Mouse (Mus musculus) G1E-ER4 (cell line): Measurements from ENCODE around the gene Eng. TPM values are rescaled to one million over a fixed set of nuclear protein-coding genes. Genes with fewer than 3 reads are reported as not detected.

ENCODE experiments used
- GATA1 ChIP-seq: IDR thresholded peaks from one replicate; pipeline ENCODE4 v1.8.0; 2012; ENCODE audit warnings: low read length, inconsistent platforms
- polyA plus RNA-seq: library from polyadenylated mRNA; stranded (reverse); fragments of >175 nt; gene quantifications from 2 replicates; pipeline ENCODE4 v1.2.3, GENCODE M21; 2012

Gene Eng
- polyA plus RNA-seq: 0.31 and 0.61 TPM in 2 replicates

DNA sequence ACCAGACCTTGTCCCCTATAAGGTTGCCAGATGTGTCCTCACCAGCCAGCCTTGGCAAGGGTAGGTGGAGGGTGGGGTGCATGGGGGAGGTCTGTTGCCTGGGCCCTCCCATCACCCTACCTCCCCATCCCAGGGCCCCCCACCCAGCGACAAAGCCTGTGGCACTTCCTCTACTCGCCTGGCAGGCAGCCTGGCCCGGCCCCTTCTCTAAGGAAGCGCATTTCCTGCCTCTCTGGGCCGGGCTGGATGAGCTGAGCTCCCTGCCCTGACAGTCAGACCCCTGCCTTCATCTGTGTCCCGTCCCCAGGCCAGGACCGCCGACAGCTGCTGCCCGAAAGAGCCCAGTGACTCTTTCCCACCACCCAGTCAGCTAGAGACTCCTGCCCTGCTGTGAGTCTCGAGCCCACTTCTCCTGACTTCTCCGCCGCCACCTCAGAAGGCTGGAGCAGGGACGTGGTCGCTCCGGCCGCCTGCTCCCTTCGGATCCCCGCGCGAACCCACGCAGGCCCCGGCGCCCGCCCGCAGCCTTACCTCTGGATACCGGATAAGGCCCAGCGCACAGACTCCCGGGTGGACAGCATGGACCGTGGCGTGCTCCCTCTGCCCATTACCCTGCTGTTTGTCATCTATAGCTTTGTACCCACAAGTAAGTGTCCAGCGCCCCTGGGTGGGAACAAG lies at the start of gene Eng:
Eng (plus strand) TSS at position 217 of the 678 bp plus-strand sequence.
- TF ChIP-seq GATA1: no peak

- no peak for TF ChIP-seq GATA1
Observed at GRCm38 (mm10) chr2:32596725-32597124, 49.7 kb upstream of the Eng start.

- TF ChIP-seq GATA1: no peak
Observed at GRCm38 (mm10) chr2:32597248-32597647, 49.1 kb upstream of the Eng start.

DNA sequence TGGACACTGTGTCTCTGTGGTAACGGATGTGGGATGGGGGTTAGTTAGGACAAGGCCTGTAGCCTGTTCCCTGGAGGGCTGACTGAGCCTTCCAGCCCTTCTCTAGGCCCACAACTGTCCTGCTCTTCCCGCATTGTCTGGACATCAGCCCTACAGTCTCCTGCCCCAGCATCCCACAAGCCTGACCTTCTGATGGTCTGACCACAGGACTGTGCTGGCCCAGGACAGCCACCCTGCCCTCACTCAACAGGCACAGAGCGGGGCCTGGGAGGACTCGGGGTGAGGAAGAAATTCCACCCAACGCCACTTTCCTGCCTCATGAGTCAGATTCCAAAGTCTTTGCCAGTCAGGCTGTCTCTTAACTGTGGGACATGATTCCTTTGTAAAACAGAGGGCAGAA lies 48.7 kb upstream of the Eng start:
- no peak for TF ChIP-seq GATA1

DNA sequence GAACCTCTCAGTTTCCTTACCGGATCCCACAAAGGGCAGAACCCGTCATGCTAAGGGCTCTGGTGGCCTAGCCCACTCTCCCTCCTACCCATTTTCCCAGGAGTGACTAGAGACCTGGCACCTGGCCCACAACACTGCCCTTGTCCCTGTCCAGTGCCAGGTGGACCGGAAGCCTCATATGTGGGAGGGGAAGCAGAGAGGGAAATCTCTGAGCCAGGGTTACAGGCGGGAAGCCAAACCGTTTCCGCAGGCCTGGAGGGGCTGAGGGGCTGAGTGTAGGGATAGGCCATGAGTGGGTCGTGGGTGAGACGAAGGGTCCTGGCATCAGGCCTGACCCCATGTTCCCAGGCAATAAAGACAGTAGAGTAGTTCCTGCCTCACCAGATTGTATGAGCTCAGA lies 47.9 kb upstream of the Eng start:
- TF ChIP-seq GATA1: no peak

- TF ChIP-seq GATA1: no peak
Observed at GRCm38 (mm10) chr2:32599409-32599808, 47.0 kb upstream of the Eng start, which contains the start of gene St6galnac6. Gene St6galnac6, plus strand, starts transcription at chr2:32599709.

GRCm38 (mm10) chr2:32601417-32602065 lies 44.9 kb upstream of the Eng start:
- TF ChIP-seq GATA1: no peak

GRCm38 (mm10) chr2:32602600-32603054 lies 43.8 kb upstream of the Eng start:
- no peak for TF ChIP-seq GATA1

DNA sequence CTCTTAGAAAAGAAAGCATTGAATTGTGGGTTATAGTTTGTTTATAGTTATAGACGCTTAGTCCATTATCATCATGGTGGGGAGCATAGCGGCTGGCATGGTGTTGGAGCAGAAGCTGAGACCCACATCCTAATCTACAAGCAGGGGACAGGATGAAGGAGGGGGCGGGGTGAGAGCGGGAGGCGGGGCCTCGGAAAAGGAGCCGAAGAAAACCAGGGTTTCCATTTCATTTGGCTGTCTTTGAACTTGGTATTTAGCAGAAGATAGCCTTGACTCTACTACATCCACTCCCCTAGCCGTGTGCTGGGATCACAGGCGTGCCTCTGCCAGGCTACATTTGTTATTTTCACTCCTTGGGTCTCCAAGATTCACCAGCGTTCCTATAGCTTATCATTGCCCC lies 41.8 kb upstream of the Eng start:
- no peak for TF ChIP-seq GATA1

DNA sequence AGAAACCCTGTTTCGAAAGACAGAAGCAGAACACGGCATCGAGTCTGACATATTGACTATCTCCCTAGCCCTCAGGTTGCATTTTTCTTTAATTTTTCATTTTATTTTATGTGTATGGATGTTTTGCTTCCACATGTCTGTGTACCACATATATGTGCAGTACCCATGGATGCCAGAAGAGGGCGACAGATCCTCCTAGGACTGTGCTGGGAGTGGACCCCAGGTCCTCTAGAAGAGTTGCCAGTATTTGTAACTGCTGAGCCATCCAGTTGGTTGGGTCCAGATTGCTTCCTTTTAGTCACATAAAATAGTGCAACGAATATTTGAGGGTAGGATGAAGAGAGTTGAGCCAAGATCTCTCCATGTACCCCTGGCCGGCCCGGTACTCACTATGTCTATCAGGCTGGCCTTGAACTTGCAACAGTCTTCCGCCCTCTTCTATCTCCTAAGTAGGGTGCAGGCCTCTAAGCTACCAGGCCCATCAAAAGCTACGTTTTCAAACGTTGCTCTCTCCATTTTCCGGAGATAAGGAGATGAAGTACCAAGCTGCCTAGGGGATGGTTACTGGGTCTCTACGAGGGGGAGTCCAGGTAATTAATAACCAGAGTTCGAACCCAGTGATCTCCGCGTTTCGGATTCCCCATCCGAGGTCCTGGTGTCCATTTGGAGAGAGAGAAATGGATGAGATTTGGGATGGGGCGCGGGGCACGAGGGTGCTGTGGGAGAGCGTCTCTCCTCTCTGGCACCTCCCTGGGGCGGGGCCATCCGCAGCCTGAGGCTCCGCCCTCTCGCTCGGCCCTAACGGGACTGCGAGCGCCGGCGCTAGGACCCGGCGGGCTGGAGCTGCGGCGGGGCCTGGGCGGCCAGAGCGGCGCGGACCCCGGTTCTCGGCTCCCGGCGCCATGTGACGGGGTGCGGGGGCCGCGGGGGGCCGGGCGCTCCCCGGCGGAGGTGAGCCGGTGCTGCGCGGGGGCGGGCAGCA lies 39.9 kb upstream of the Eng start:
- no peak for TF ChIP-seq GATA1

- no peak for TF ChIP-seq GATA1
Observed at GRCm38 (mm10) chr2:32607262-32607947, 39.0 kb upstream of the Eng start.

- no peak for TF ChIP-seq GATA1
Observed at GRCm38 (mm10) chr2:32608141-32608777, 38.1 kb upstream of the Eng start.

- TF ChIP-seq GATA1: no peak
Observed at GRCm38 (mm10) chr2:32608778-32609435, 37.5 kb upstream of the Eng start.

DNA sequence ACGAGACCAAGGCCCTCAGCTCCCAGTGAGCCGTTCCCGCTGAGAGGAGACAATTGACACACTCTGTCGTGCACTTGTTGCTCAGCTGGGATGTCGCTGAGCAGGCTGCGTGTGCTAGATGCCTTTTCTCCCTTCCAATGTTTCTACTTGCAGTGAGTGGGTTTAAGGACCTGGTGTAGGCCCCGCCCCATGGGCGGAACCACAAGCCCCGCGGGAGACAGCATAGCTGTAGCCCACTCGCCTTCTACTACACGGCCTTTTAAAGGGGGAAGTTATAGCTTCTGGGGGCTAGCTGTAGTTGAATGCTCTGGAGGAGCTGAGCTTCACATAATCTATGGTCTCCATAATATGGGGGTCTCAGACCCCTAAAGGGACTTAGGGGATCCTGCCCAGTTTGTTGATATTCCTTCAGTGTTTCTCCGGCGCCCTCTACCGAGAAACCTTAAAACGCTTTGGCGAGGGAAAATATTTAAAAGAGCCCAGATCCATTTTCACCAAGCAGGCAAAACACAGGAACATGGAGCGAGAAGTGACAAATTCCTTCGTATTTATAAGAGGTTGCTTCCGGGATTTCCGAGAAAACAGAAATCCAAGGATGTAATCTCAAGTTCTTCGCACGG lies 35.7 kb upstream of the Eng start:
- TF ChIP-seq GATA1: no peak
